Mouse (Mus musculus) neural tube, embryonic 11.5 days (tissue): ENCODE measurements at regions not wholly inside any gene's neighbourhood (a gene's known extent, or its start where the extent isn't known, plus 50 kb on each side); places are given as distances from the start of the nearest gene placed in this dataset.

Experiments used
- ATAC-seq: fragments of 200-750 bp; cut with Nextera tagmentation; 2 replicates; pipeline ENCODE4 v1.8.0; 2017; ENCODE audit warnings: moderate number of reproducible peaks, mild to moderate bottlenecking, moderate TSS enrichment, moderate library complexity; ENCODE audit not compliant: insufficient read depth, low FRiP score, low TSS enrichment
- DNase-seq: peaks from one replicate; pipeline ENCODE4 v3.0.0-alpha.2; 2015; ENCODE audit warnings: low spot score
- H3K27ac ChIP-seq: fragments of 300-500 bp; sonication (generic); 2 replicates; pipeline ENCODE4 v1.5.1; 2014; ENCODE audit warnings: low read depth, mild to moderate bottlenecking, low read length
- H3K27me3 ChIP-seq: fragments of 300-500 bp; sonication (generic); 2 replicates; pipeline ENCODE4 v1.6.1; 2014; ENCODE audit warnings: mild to moderate bottlenecking, low read length, mixed read lengths; ENCODE audit not compliant: control insufficient read depth, insufficient read depth
- H3K36me3 ChIP-seq: fragments of 300-500 bp; sonication (generic); 2 replicates; pipeline ENCODE4 v1.6.1; 2014; ENCODE audit warnings: mild to moderate bottlenecking, low read length, moderate library complexity, mixed read lengths; ENCODE audit not compliant: control insufficient read depth, insufficient read depth
- H3K4me1 ChIP-seq: fragments of 300-500 bp; sonication (generic); 2 replicates; pipeline ENCODE4 v1.6.1; 2014; ENCODE audit warnings: low read length, mixed read lengths; ENCODE audit not compliant: control insufficient read depth, insufficient read depth
- H3K4me2 ChIP-seq: fragments of 300-500 bp; sonication (generic); 2 replicates; pipeline ENCODE4 v1.6.1; 2014; ENCODE audit warnings: low read depth, mild to moderate bottlenecking, moderate library complexity
- H3K4me3 ChIP-seq: fragments of 300-500 bp; sonication (generic); 2 replicates; pipeline ENCODE4 v1.5.1; 2014; ENCODE audit warnings: low read depth, low read length
- H3K9ac ChIP-seq: fragments of 300-500 bp; sonication (generic); 2 replicates; pipeline ENCODE4 v1.6.1; 2014; ENCODE audit warnings: mild to moderate bottlenecking, low read length
- H3K9me3 ChIP-seq: fragments of 300-500 bp; sonication (generic); 2 replicates; pipeline ENCODE4 v1.6.1; 2016; ENCODE audit warnings: low read length; ENCODE audit not compliant: control insufficient read depth
- WGBS: fragments of 180-500 bp; shearing (Covaris S2); extraction: QIAGEN DNeasy Blood & Tissue Kit; methylation state at CpG from one replicate; pipeline ENCODE4 v1.1.7; 2014; 5-methylcytosine and 5-hydroxymethylcytosine counted together

DNA sequence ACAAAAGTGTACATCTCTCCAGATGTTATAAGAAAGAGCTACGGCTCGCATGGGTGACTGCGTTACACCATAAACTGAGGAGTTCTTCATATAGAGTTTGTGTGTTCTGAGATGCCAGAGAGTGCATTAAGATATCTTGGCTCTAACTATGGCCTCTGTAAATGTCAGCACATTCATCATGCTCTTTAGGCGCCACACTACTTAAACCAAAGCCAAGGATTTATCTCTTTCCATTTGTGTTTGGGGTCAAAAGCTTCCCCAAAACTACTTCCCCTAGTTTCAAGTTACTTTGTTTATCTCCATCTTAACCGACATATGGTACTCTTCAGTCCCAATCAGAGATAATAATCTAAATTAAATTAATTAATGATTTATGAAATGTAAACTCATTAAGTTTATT, 541.3 kb upstream of the N6amt1 start:
- Histone ChIP-seq H3K27me3 (no peaks in the 10 kb centered on the region), H3K4me3 (no peak overlapping the region), H3K36me3 (no peaks in the 10 kb centered on the region), H3K27ac (no peak overlapping the region), H3K4me2 (no peak overlapping the region), H3K9ac (no peak overlapping the region), H3K4me1 (no peaks in the 10 kb centered on the region), H3K9me3 (no peaks in the 10 kb centered on the region)
- ATAC-seq (no peak), DNase-seq (no peak)
- WGBS, result 79% methylated on average over 5 of the region's 5 CpGs

DNA sequence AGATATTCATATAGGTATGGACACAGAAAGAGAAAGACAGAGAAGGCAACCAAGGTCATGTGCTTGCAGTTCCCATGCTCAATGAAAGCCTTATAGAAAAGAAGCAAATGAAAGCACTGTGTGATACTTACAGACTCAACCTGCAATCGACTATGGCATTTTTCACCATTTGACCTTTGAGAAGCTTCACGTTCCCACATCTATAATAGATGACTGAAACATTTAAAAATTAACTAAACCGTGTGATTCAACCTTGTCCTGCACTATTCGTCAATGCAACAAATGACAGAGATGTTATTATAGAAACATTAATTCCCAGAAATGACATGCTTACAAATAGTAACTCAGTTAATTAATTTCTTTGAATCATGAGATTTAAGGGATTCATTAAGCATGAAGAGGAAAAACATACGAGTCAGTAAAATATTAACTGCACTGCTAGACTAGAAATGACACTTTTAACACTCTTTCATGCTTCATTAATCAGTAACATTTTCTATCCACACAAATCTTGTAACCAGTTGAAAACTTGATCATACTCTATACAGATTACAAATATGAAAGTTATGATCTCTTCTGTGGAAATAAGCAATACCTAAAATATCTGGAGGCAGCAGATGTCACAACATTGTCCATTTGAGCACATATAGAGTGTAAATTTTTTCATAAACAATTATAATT, 545.2 kb upstream of the N6amt1 start:
- Histone ChIP-seq H3K9ac (no peak overlapping the region), H3K27ac (no peak overlapping the region), H3K27me3 (no peaks in the 10 kb centered on the region), H3K4me2 (no peak overlapping the region), H3K9me3 (no peaks in the 10 kb centered on the region), H3K4me1 (no peaks in the 10 kb centered on the region), H3K4me3 (no peak overlapping the region), H3K36me3 (no peaks in the 10 kb centered on the region)
- ATAC-seq (no peak), DNase-seq (no peak)
- 82% methylated on average over 5 of the region's 5 CpGs for WGBS

DNA sequence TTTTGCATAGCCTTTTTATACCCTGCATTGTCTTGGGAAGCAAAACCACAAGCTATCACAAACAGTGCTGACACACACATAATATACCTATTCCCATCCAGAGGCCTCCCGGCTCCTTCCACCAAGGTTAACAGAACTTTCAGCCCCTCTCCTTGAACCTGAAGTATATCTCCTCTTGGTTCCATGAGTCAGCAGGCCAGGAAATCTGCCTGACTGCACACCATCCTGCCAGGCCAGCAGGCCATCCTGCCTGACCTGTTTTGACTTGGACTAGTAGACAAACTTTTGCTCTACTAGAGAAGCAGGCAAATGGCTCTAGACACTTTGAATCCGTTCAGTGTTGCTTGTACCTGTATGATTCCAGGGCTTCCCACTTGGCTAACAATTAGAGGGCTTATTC, 547.6 kb upstream of the N6amt1 start:
- WGBS, result 85% methylated on average over 2 of the region's 2 CpGs
- no peaks in the 10 kb centered on the region for H3K4me1 ChIP-seq
- ATAC-seq (no peak), DNase-seq (no peak)
- no peaks in the 10 kb centered on the region for H3K36me3 ChIP-seq
- H3K9ac ChIP-seq, result no peak overlapping the region
- no peak overlapping the region for H3K4me3 ChIP-seq
- no peaks in the 10 kb centered on the region for H3K9me3 ChIP-seq
- no peaks in the 10 kb centered on the region for H3K27me3 ChIP-seq
- H3K4me2 ChIP-seq, result no peak overlapping the region
- no peak overlapping the region for H3K27ac ChIP-seq

DNA sequence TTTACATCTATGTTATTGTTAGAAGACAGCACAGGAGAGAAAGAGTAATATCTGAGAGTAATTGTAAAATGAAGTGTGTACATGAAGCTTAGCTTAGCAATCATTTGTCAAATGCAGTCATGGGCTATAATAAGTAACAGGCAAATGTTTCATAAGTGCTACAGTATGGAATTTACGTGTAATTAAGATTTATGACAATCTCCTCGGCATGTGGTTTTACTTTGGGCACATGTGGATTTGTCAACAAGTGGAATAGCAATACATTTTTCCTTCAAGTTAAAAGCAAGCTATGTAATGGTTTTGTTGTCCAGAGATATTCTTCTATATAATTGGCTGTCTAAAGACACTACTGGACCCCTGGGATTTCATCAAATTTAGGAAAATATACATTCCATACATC, 577.9 kb upstream of the N6amt1 start:
- Histone ChIP-seq H3K36me3 (no peaks in the 10 kb centered on the region), H3K27ac (no peak overlapping the region), H3K4me3 (no peak overlapping the region), H3K27me3 (no peaks in the 10 kb centered on the region), H3K9ac (no peak overlapping the region), H3K4me1 (no peaks in the 10 kb centered on the region), H3K4me2 (no peak overlapping the region), H3K9me3 (no peaks in the 10 kb centered on the region)
- whole genome bisulfite sequencing, result 71% methylated on average over 2 of the region's 2 CpGs
- no peak for DNase-seq
- no peak for ATAC-seq

DNA sequence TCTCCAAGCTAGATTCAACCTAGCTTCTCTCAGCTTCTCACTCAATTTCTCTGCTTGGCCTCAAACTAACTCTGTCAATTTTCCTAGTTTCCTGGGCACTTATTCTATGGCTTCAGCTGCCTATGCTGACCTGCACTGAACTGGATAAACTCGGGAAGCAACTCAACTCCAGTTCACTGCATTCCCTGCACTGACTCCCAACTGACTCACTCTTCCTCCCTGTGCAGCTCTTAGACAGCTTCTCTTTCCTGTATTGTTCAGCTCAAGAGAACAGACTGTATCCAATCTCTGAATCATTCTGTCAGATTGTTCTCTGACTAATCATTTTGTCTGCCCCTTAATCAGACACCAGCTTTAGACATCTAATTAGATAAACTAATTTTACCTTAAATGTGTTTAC, 581.4 kb upstream of the N6amt1 start:
- DNase-seq (no peak), ATAC-seq (no peak)
- H3K27me3 ChIP-seq, result no peaks in the 10 kb centered on the region
- H3K27ac ChIP-seq, result no peak overlapping the region
- no peaks in the 10 kb centered on the region for H3K36me3 ChIP-seq
- H3K4me1 ChIP-seq, result no peaks in the 10 kb centered on the region
- no peak overlapping the region for H3K4me2 ChIP-seq
- no peaks in the 10 kb centered on the region for H3K9me3 ChIP-seq
- H3K9ac ChIP-seq, result no peak overlapping the region
- 53% methylated on average over 1 of the region's 1 CpGs for WGBS
- H3K4me3 ChIP-seq, result no peak overlapping the region

DNA sequence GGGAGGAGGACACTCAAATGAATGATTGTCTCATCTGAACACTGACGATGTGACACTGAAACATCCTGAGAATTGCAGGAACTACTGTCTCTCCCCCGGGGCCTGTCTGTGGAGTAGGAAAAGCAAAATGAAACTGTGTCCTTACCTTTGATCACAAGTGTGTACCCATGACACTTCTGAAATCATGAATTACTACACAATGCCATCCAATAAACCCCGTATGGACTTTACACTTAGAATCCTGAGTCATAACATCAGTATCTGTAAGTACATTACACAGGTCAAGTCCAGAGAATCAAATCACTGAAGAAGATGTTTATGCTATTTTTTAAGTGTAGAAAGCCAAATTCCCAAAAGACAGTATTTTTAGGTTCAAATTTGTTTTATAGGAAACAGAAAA, 585.1 kb upstream of the N6amt1 start:
- Histone ChIP-seq H3K9ac (no peak overlapping the region), H3K27ac (no peak overlapping the region), H3K36me3 (no peaks in the 10 kb centered on the region), H3K4me2 (no peak overlapping the region), H3K9me3 (no peaks in the 10 kb centered on the region), H3K27me3 (no peaks in the 10 kb centered on the region), H3K4me1 (no peaks in the 10 kb centered on the region), H3K4me3 (no peak overlapping the region)
- DNase-seq (no peak), ATAC-seq (no peak)
- 83% methylated on average over 3 of the region's 3 CpGs for WGBS

DNA sequence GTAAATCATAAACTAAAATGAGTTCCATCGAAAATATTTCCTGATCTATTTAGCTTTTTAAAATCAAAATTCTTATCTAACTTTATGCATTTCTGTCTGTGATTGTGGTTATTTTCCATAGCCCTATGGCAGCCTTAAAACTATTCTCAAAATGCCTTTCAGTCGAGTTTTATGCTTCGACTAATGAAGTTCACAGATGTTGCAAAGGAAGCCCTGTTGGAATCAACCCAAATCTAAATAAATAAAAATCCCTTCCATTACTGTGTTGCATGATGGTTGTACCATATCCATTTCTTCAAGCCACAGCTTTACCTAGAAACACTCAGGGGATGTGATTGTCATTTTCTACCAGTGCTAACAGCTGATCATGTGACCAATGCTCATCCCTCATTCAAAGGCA, 585.6 kb upstream of the N6amt1 start:
- Histone ChIP-seq H3K36me3 (no peaks in the 10 kb centered on the region), H3K9ac (no peak overlapping the region), H3K4me2 (no peak overlapping the region), H3K27ac (no peak overlapping the region), H3K27me3 (no peaks in the 10 kb centered on the region), H3K4me1 (no peaks in the 10 kb centered on the region), H3K9me3 (no peaks in the 10 kb centered on the region), H3K4me3 (no peak overlapping the region)
- DNase-seq (no peak), ATAC-seq (no peak)
- 82% methylated on average over 3 of the region's 3 CpGs for WGBS

DNA sequence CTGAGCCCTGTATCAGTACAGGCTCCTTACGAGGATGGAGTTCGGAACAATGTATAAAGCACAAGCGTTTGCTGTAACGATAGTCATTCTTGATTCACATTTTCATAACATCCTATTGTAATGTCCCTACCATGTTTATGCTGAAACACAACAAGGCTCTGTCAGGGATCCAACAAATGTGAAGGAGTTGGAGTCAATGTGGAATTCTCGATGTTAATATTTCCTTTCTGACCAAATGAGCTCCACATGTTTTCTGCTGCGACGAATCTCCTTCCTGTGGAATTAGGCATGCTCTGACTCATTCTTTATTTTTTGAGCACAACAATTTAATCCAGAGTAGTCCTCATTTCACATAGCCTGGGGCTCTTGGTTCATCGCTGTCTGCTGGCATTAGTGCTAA, 588.0 kb upstream of the N6amt1 start:
- WGBS, result 81% methylated on average over 8 of the region's 8 CpGs
- Histone ChIP-seq H3K4me1 (no peaks in the 10 kb centered on the region), H3K27me3 (no peaks in the 10 kb centered on the region), H3K9me3 (no peaks in the 10 kb centered on the region), H3K27ac (no peak overlapping the region), H3K36me3 (no peaks in the 10 kb centered on the region), H3K9ac (no peak overlapping the region), H3K4me2 (no peak overlapping the region), H3K4me3 (no peak overlapping the region)
- DNase-seq (no peak), ATAC-seq (no peak)

DNA sequence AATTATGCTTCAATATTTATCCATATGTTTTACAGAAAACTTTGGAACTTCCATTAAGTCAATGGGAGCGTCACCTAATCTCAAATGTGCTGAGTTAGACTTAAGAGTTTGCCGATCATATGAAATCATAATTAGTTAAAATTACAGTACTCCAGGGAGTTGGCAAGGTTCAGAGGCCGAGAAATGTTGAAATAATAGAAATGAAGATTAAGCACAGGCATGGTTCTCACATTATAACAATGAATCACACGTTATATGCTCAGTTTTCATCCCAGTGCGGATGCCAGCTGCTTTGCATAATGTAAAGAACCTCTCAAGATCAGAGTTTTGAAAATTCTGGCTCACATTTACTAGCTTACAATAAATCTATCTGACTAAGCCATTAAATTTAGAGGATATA, 612.7 kb upstream of the N6amt1 start:
- Histone ChIP-seq H3K4me1 (no peaks in the 10 kb centered on the region), H3K27ac (no peak overlapping the region), H3K4me3 (no peak overlapping the region), H3K4me2 (no peak overlapping the region), H3K27me3 (no peaks in the 10 kb centered on the region), H3K9ac (no peak overlapping the region), H3K36me3 (no peaks in the 10 kb centered on the region), H3K9me3 (no peaks in the 10 kb centered on the region)
- DNase-seq, result no peak
- 75% methylated on average over 5 of the region's 5 CpGs for WGBS
- ATAC-seq, result no peak
